Mouse (Mus musculus) intestine, embryonic 14.5 days (tissue): ENCODE measurements at regions not wholly inside any gene's neighbourhood (a gene's known extent, or its start where the extent isn't known, plus 50 kb on each side); places are given as distances from the start of the nearest gene placed in this dataset.

Experiments used
- ATAC-seq: fragments of 200-750 bp; cut with Nextera tagmentation; replicated peaks from 2 replicates; pipeline ENCODE4 v1.8.0; 2017; ENCODE audit warnings: low read depth, moderate number of reproducible peaks, moderate TSS enrichment, moderate library complexity; ENCODE audit not compliant: low FRiP score, low TSS enrichment
- DNase-seq: peaks from one replicate; pipeline ENCODE4 v3.0.0-alpha.2; 2018; ENCODE audit warnings: low spot score
- H3K27ac ChIP-seq: fragments of 300-500 bp; sonication (generic); 2 replicates; pipeline ENCODE4 v1.5.1; 2014; ENCODE audit warnings: low read depth, mild to moderate bottlenecking, control low read depth
- H3K27me3 ChIP-seq: fragments of 300-500 bp; sonication (generic); replicated peaks from 2 replicates; pipeline ENCODE4 v1.6.1; 2014; ENCODE audit warnings: low read length, control low read depth; ENCODE audit not compliant: control insufficient read depth, insufficient read depth
- H3K36me3 ChIP-seq: fragments of 300-500 bp; sonication (generic); 2 replicates; pipeline ENCODE4 v1.6.1; 2014; ENCODE audit warnings: low read length, control low read depth; ENCODE audit not compliant: control insufficient read depth, insufficient read depth
- H3K4me1 ChIP-seq: fragments of 300-500 bp; sonication (generic); replicated peaks from 2 replicates; pipeline ENCODE4 v1.6.1; 2014; ENCODE audit warnings: low read length, control low read depth, mixed read lengths; ENCODE audit not compliant: control insufficient read depth, insufficient read depth
- H3K4me2 ChIP-seq: fragments of 300-500 bp; sonication (generic); 2 replicates; pipeline ENCODE4 v1.6.1; 2014; ENCODE audit warnings: low read length
- H3K4me3 ChIP-seq: fragments of 300-500 bp; sonication (generic); 2 replicates; pipeline ENCODE4 v1.5.1; 2014; ENCODE audit warnings: low read depth, low read length, control low read depth, mixed read lengths
- H3K9ac ChIP-seq: fragments of 300-500 bp; sonication (generic); 2 replicates; pipeline ENCODE4 v1.6.1; 2014; ENCODE audit warnings: mild to moderate bottlenecking, low read length
- H3K9me3 ChIP-seq: fragments of 300-500 bp; sonication (generic); 2 replicates; pipeline ENCODE4 v1.6.1; 2016; ENCODE audit warnings: low read length, control low read depth; ENCODE audit not compliant: control insufficient read depth
- WGBS: fragments of 180-500 bp; shearing (Covaris S2); extraction: QIAGEN DNeasy Blood & Tissue Kit; methylation state at CpG from one replicate; pipeline ENCODE4 v1.1.7; 2014; 5-methylcytosine and 5-hydroxymethylcytosine counted together

GRCm38 (mm10) chr10:17332025-17332767 is 390.8 kb upstream of the Cited2 start:
- H3K9ac ChIP-seq, result no peak overlapping the region
- 42% methylated on average over 6 of the region's 6 CpGs for WGBS
- no peak for ATAC-seq

GRCm38 (mm10) chr10:17332986-17333385 is 390.0 kb upstream of the Cited2 start:
- WGBS, result 56% methylated on average over 3 of the region's 3 CpGs
- Histone ChIP-seq H3K9me3 (no peaks in the 10 kb centered on the region), H3K4me1 (peaks cover 5% of the 10 kb centered on the region; the same call in 1 of the 2 replicates), H3K36me3 (no peaks in the 10 kb centered on the region), H3K4me2 (no peak overlapping the region), H3K27me3 (no peaks in the 10 kb centered on the region), H3K4me3 (no peak overlapping the region), H3K27ac (no peak overlapping the region), H3K9ac (no peak overlapping the region)
- ATAC-seq (no peak), DNase-seq (no peak)

More at GRCm38 (mm10) chr10:17332025-17332767, 390.8 kb upstream of the Cited2 start:
- Histone ChIP-seq H3K27ac (no peak overlapping the region), H3K4me3 (peak overlapping the region; percentile 37; the same call in 1 of the 2 replicates), H3K36me3 (no peaks in the 10 kb centered on the region), H3K9me3 (no peaks in the 10 kb centered on the region), H3K4me2 (peak overlapping the region; percentile 61), H3K4me1 (peaks cover 5% of the 10 kb centered on the region; the same call in 1 of the 2 replicates), H3K27me3 (no peaks in the 10 kb centered on the region)
- DNase-seq, result no peak

- Histone ChIP-seq H3K4me1 (peaks cover 5% of the 10 kb centered on the region; the same call in 1 of the 2 replicates), H3K27ac (no peak overlapping the region), H3K36me3 (no peaks in the 10 kb centered on the region), H3K4me3 (no peak overlapping the region), H3K9ac (no peak overlapping the region), H3K9me3 (no peaks in the 10 kb centered on the region), H3K4me2 (no peak overlapping the region), H3K27me3 (no peaks in the 10 kb centered on the region)
- WGBS, result 26% methylated on average over 6 of the region's 6 CpGs
- ATAC-seq, result no peak
- DNase-seq, result no peak
Observed at GRCm38 (mm10) chr10:17333676-17334075, 389.3 kb upstream of the Cited2 start.

GRCm38 (mm10) chr10:17337217-17337616 is 385.8 kb upstream of the Cited2 start:
- Histone ChIP-seq H3K4me1 (no peaks in the 10 kb centered on the region), H3K27me3 (no peaks in the 10 kb centered on the region), H3K4me2 (no peak overlapping the region), H3K4me3 (no peak overlapping the region), H3K9ac (no peak overlapping the region), H3K36me3 (no peaks in the 10 kb centered on the region), H3K9me3 (no peaks in the 10 kb centered on the region), H3K27ac (no peak overlapping the region)
- ATAC-seq (no peak), DNase-seq (no peak)
- 85% methylated on average over 2 of the region's 2 CpGs for WGBS

- H3K27ac ChIP-seq, result no peak overlapping the region
- H3K36me3 ChIP-seq, result no peaks in the 10 kb centered on the region
- no peak for ATAC-seq
- no peak for DNase-seq
- H3K9me3 ChIP-seq, result no peaks in the 10 kb centered on the region
- H3K4me1 ChIP-seq, result 0 out of 2 replicates have a peak, but pooled peaks cover 3% of the 10 kb centered on the region
- H3K4me2 ChIP-seq, result no peak overlapping the region
- no peaks in the 10 kb centered on the region for H3K27me3 ChIP-seq
- no peak overlapping the region for H3K9ac ChIP-seq
- WGBS, result 91% methylated on average over 1 of the region's 1 CpGs
- no peak overlapping the region for H3K4me3 ChIP-seq
Observed at GRCm38 (mm10) chr10:17343829-17344228, 379.2 kb upstream of the Cited2 start.

- Histone ChIP-seq H3K4me2 (no peak overlapping the region), H3K36me3 (no peaks in the 10 kb centered on the region), H3K9ac (no peak overlapping the region), H3K4me3 (no peak overlapping the region), H3K4me1 (peaks cover 13% of the 10 kb centered on the region; the same call in 1 of the 2 replicates), H3K9me3 (no peaks in the 10 kb centered on the region), H3K27me3 (no peaks in the 10 kb centered on the region), H3K27ac (no peak overlapping the region)
- 84% methylated on average over 14 of the region's 14 CpGs for WGBS
- no peak for DNase-seq
- ATAC-seq, result no peak
Observed at GRCm38 (mm10) chr10:17352202-17352994, 370.6 kb upstream of the Cited2 start.

- H3K4me1 ChIP-seq, result peaks cover 9% of the 10 kb centered on the region; the same call in 1 of the 2 replicates
- H3K4me2 ChIP-seq, result no peak overlapping the region
- H3K36me3 ChIP-seq, result no peaks in the 10 kb centered on the region
- H3K4me3 ChIP-seq, result no peak overlapping the region
- H3K9ac ChIP-seq, result no peak overlapping the region
- H3K9me3 ChIP-seq, result no peaks in the 10 kb centered on the region
- DNase-seq (no peak), ATAC-seq (no peak)
- no peaks in the 10 kb centered on the region for H3K27me3 ChIP-seq
- H3K27ac ChIP-seq, result no peak overlapping the region
- 70% methylated on average over 4 of the region's 4 CpGs for WGBS
Observed at GRCm38 (mm10) chr10:17355476-17355875, 367.5 kb upstream of the Cited2 start.

- H3K4me2 ChIP-seq, result no peak overlapping the region
- H3K4me3 ChIP-seq, result no peak overlapping the region
- H3K4me1 ChIP-seq, result peaks cover 9% of the 10 kb centered on the region; the same call in 1 of the 2 replicates
- no peak overlapping the region for H3K27ac ChIP-seq
- DNase-seq (no peak), ATAC-seq (no peak)
- no peaks in the 10 kb centered on the region for H3K9me3 ChIP-seq
- H3K9ac ChIP-seq, result no peak overlapping the region
- H3K27me3 ChIP-seq, result no peaks in the 10 kb centered on the region
- no peaks in the 10 kb centered on the region for H3K36me3 ChIP-seq
- 23% methylated on average over 3 of the region's 3 CpGs for WGBS
Observed at GRCm38 (mm10) chr10:17356041-17356440, 367.0 kb upstream of the Cited2 start.
